Mouse (Mus musculus): ENCODE measurements at regions not wholly inside any gene's neighbourhood (a gene's known extent, or its start where the extent isn't known, plus 50 kb on each side); places are given as distances from the start of the nearest gene placed in this dataset.
A peak's percentile ranks its signal among the peaks of the same experiment; 100 is the strongest.
"Not testable (repeated sequence)": the region's sequence is repeated elsewhere in the genome, so short reads cannot be mapped to it uniquely, and the experiment has no call there.

DNA sequence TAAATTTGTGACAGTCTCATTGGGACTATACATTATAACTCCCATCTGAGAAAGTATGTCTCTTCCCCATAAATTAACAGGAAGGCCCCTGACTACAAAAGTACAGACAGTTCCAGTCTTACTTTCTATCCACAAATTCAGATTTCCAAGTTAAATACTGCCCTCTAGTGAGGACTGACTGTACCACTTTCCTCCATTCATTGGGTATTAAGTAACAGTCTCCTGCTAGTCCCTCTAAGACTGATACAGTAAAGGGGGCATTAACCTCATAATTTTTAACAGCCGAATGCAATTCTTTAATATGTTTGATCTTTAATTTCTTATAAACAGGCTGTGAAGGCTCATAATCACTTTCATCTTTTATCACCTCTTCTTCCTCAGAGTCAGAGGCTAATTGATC, 131.0 kb upstream of the Adcyap1 start:
- H3K4me3 ChIP-seq; H3K27me3 ChIP-seq (ENCODE audit: low read depth, poor library complexity, severe bottlenecking); H3K27ac ChIP-seq; H3K36me3 ChIP-seq; H3K4me1 ChIP-seq; DNase-seq (ENCODE audit: low spot score); H3K9me3 ChIP-seq (replicated peaks): not testable (repeated sequence)
- WGBS: 69% methylated on average over 1 of the region's 1 CpGs

DNA sequence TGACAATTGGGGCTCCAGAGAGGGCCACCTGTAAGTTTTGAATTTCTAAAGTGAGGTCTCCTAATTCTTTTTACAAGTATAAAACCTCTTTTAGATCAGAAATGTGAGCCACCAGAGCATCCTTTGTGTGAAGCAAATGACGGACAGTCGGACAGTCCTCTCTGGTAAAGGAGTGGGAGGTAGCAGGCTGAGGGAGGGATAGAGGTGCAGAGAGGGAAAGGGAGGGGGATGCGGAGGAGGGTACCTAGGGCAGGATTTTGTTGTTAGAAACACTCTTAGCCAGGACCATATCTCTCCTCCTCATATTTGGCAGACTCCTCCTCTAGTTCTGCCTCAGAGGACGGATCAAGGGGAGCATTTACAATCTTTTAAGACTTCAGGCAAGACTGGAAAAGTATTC, 130.3 kb upstream of the Adcyap1 start:
- H3K27ac ChIP-seq: no peak overlapping the region
- H3K4me3 ChIP-seq: no peak overlapping the region
- no peaks in the 10 kb centered on the region for H3K4me1 ChIP-seq
- H3K27me3 ChIP-seq (ENCODE audit: low read depth, poor library complexity, severe bottlenecking): no peaks in the 10 kb centered on the region
- H3K36me3 ChIP-seq: no peaks in the 10 kb centered on the region
- 58% methylated on average over 4 of the region's 4 CpGs for WGBS
- no peak for DNase-seq (ENCODE audit: low spot score)
- no peaks in the 10 kb centered on the region for H3K9me3 ChIP-seq (replicated peaks)

DNA sequence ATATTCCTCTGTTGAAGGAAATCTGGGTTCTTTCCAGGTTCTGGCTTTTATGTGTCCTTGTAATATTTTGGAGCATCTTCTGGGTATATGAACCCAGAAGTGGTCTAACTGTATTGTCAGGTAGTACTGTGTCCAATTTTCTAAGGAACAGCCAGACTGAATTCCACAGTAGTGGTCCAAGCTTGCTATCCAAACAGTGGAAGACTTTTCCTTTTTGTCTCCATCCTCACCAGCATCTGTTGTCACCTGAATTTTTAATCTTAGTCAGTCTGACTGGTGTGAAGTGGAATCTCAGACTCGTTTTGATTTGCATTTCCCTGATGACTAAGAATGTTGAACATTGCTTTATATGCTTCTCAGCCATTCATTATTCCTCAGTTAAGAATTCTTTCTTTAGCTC, 114.8 kb upstream of the Adcyap1 start:
- Histone ChIP-seq H3K27ac (no peak overlapping the region), H3K27me3 (ENCODE audit: low read depth, poor library complexity, severe bottlenecking) (no peaks in the 10 kb centered on the region), H3K4me1 (no peaks in the 10 kb centered on the region), H3K36me3 (no peaks in the 10 kb centered on the region), H3K4me3 (no peak overlapping the region), H3K9me3 (replicated peaks) (no peaks in the 10 kb centered on the region)
- 64% methylated on average over 1 of the region's 1 CpGs for WGBS
- no peak for DNase-seq (ENCODE audit: low spot score)

DNA sequence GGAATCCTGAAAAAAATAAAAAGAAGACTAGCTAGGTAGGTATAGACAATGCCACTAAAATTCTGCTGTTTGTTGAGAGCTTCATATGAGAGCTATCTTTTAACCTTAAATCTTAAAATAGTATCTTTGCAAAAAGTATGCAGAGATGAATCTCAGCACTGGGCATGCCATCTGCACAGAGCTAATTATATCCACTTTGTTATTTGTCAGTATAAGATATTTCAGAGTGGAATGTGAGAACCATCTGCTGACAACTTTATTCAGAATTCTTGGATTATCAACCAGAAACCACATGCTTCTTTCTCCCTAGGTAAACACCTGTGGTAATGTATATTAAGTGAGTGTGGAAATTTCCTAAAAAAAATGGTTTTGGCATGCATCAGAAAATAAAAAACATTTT, 94.3 kb upstream of the Adcyap1 start:
- no peaks in the 10 kb centered on the region for H3K36me3 ChIP-seq
- H3K9me3 ChIP-seq (replicated peaks): no peaks in the 10 kb centered on the region
- H3K4me1 ChIP-seq: no peaks in the 10 kb centered on the region
- DNase-seq (ENCODE audit: low spot score): no peak
- H3K27ac ChIP-seq: no peak overlapping the region
- no peaks in the 10 kb centered on the region for H3K27me3 ChIP-seq (ENCODE audit: low read depth, poor library complexity, severe bottlenecking)
- H3K4me3 ChIP-seq: no peak overlapping the region

DNA sequence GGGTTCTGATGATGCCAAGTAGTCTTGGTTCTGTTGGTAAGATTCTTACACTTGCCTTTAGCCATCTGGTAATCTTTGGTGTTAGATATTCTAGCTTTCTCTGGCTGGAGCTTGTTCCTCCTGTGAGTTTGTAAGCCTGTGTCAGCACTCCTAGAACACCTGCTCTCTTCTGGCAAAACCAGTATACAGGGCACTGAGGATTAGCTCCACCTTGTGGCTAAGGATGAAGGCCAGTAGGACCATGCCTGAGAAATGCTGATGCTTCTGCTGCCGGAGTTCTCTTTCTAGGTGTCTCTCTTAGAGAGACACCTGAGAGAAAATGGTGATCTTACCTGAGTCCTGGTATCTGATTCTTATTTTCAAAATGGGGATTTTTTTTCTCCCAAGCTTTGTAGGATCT, 58.8 kb upstream of the Adcyap1 start:
- Histone ChIP-seq H3K9me3 (replicated peaks) (no peaks in the 10 kb centered on the region), H3K27ac (no peak overlapping the region), H3K36me3 (no peaks in the 10 kb centered on the region), H3K4me1 (no peaks in the 10 kb centered on the region), H3K4me3 (no peak overlapping the region), H3K27me3 (ENCODE audit: low read depth, poor library complexity, severe bottlenecking) (no peaks in the 10 kb centered on the region)
- 73% methylated on average over 1 of the region's 1 CpGs for WGBS
- DNase-seq (ENCODE audit: low spot score): no peak

DNA sequence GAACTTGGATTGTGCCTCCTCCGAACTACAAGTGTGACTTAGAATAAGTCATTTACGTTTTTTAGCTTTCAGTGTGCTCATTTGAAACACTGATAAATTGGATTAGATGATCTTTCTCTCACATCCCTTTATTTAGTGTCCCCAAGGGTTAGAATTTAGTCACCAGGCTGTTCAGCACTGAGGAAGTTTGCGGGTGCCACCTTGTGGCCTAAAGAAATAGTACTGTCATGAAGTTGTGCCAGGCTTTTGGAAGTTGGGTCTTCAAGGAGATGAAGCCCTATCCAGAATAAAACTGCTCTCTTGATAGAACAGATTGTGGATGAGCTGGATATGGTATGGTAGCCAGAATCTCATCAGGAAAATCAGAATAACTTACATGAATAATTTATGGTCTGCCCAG, 57.7 kb upstream of the Adcyap1 start:
- Histone ChIP-seq H3K4me3 (no peak overlapping the region), H3K27ac (no peak overlapping the region), H3K4me1 (no peaks in the 10 kb centered on the region), H3K9me3 (replicated peaks) (no peaks in the 10 kb centered on the region), H3K27me3 (ENCODE audit: low read depth, poor library complexity, severe bottlenecking) (no peaks in the 10 kb centered on the region), H3K36me3 (no peaks in the 10 kb centered on the region)
- DNase-seq (ENCODE audit: low spot score): peak; percentile 34
- WGBS: 26% methylated on average over 3 of the region's 3 CpGs

Data from limb, embryonic 10.5 days (tissue).